In genomic region chr10:37241821-37242263, GRCm38 (mm10) we compare ENCODE assay signal across 17 mouse cellular contexts.
DNase-seq lines count a peak whose midpoint lies in the region; ATAC-seq and TF ChIP-seq lines count a peak whose summit lies in the region.
"Had no signal": no experiment of that assay in that cellular context is flagged by ENCODE, and none has a peak within 500 bp of the region (broad histone marks: within the 10 kb centered on the region; RNA-seq: fewer than 3 reads in every experiment).

No protein-coding gene starts in this region.

- no peak overlapping the region for H3K4me3 ChIP-seq in forebrain, embryonic 10.5 days
- no peak overlapping the region for H3K4me3 ChIP-seq in forebrain, embryonic 13.5 days
- no peak overlapping the region for H3K4me3 ChIP-seq in kidney, postnatal 0 days (replicated peaks; ENCODE audit: low read depth, low read length)
- H3K4me3 ChIP-seq in embryonic fibroblast, embryonic 13.5 days (ENCODE audit: insufficient read depth, low read length), result no peak overlapping the region
- no peak overlapping the region for H3K4me3 ChIP-seq in stomach, embryonic 16.5 days (replicated peaks; ENCODE audit: low read length)

- no peaks in the 10 kb centered on the region for H3K27me3 ChIP-seq in forebrain, embryonic 10.5 days (ENCODE audit: poor library complexity, severe bottlenecking)
- H3K27me3 ChIP-seq in forebrain, embryonic 13.5 days, result no peaks in the 10 kb centered on the region
- H3K27me3 ChIP-seq in kidney, postnatal 0 days (ENCODE audit: insufficient read depth, low read length), result no peaks in the 10 kb centered on the region
- no peaks in the 10 kb centered on the region for H3K27me3 ChIP-seq in stomach, embryonic 16.5 days (ENCODE audit: control insufficient read depth, insufficient read depth, low read length)

- ATAC-seq in forebrain, embryonic 13.5 days, result no peak
- ATAC-seq in kidney, postnatal 0 days (replicated peaks; ENCODE audit: low FRiP score, low read depth), result no peak
- 0 out of 2 replicates have a peak, but pooled peaks have one; percentile 28 for ATAC-seq in stomach, embryonic 16.5 days (ENCODE audit: insufficient read depth, low FRiP score)
- ATAC-seq: forebrain, embryonic 16.5 days had no signal

- TF ChIP-seq CTCF in kidney, postnatal 0 days (IDR thresholded peaks at IDR 0.05; ENCODE audit: low read depth), result no peak
- TF ChIP-seq CTCF in embryonic fibroblast, embryonic 13.5 days (IDR thresholded peaks at IDR 0.05; ENCODE audit: borderline replicate concordance, insufficient read depth, low read length), result no peak

- no peak for DNase-seq in forebrain, embryonic 10.5 days (ENCODE audit: extremely low spot score, low spot score)
- peak; percentile 44 for DNase-seq in kidney, postnatal 0 days (ENCODE audit: low spot score)
- DNase-seq in kidney, adult 8-10 months, result no peak
- DNase-seq in right cerebral cortex, postnatal 10 days (ENCODE audit: low spot score in 2 of 2), result no peak
- no peak for DNase-seq in testis, postnatal 10 days (ENCODE audit: low spot score)
- DNase-seq: adrenal gland, adult 2 months; cerebellum, adult 8-10 months; gastrocnemius, postnatal 14 days; kidney, postnatal 10 days; layer of hippocampus, adult 9-11 months; left cerebral cortex, postnatal 4 days; lung, adult 18-20 months; thymus, postnatal 36 days had no signal

- 0 out of 2 replicates have a peak, but pooled peaks cover 3% of the 10 kb centered on the region for H3K4me1 ChIP-seq in forebrain, embryonic 10.5 days
- H3K4me1 ChIP-seq in forebrain, embryonic 13.5 days, result no peaks in the 10 kb centered on the region
- H3K4me1 ChIP-seq in kidney, postnatal 0 days (replicated peaks; ENCODE audit: insufficient read depth, low read length), result no peaks in the 10 kb centered on the region
- H3K4me1 ChIP-seq in embryonic fibroblast, embryonic 13.5 days (ENCODE audit: control insufficient read depth, insufficient read depth, low read length), result peaks cover 9% of the 10 kb centered on the region
- peaks cover 14% of the 10 kb centered on the region for H3K4me1 ChIP-seq in stomach, embryonic 16.5 days (ENCODE audit: control insufficient read depth, insufficient read depth, low read length)

- H3K36me3 ChIP-seq in forebrain, embryonic 10.5 days (replicated peaks), result no peaks in the 10 kb centered on the region
- no peaks in the 10 kb centered on the region for H3K36me3 ChIP-seq in forebrain, embryonic 13.5 days (ENCODE audit: poor library complexity, severe bottlenecking)
- H3K36me3 ChIP-seq in kidney, postnatal 0 days (ENCODE audit: insufficient read depth, low read length), result no peaks in the 10 kb centered on the region
- H3K36me3 ChIP-seq in stomach, embryonic 16.5 days (ENCODE audit: control insufficient read depth, insufficient read depth, low read length), result no peaks in the 10 kb centered on the region

- peak overlapping the region; percentile 17; the same call in 1 of the 2 replicates for H3K27ac ChIP-seq in forebrain, embryonic 10.5 days
- no peak overlapping the region for H3K27ac ChIP-seq in forebrain, embryonic 13.5 days
- no peak overlapping the region for H3K27ac ChIP-seq in kidney, postnatal 0 days
- peak overlapping the region; percentile 95 for H3K27ac ChIP-seq in embryonic fibroblast, embryonic 13.5 days (ENCODE audit: insufficient read depth, low read length)
- peak overlapping the region; percentile 25; the same call in 1 of the 2 replicates for H3K27ac ChIP-seq in stomach, embryonic 16.5 days (ENCODE audit: low read length)

- 70% methylated on average over 4 of the region's 4 CpGs for WGBS in forebrain, embryonic 10.5 days
- 63% methylated on average over 4 of the region's 4 CpGs for WGBS in forebrain, embryonic 13.5 days
- 67% methylated on average over 4 of the region's 4 CpGs for WGBS in kidney, postnatal 0 days
- 36% methylated on average over 4 of the region's 4 CpGs for WGBS in stomach, embryonic 16.5 days

- TF ChIP-seq POLR2A in embryonic fibroblast, embryonic 13.5 days (IDR thresholded peaks at IDR 0.05; ENCODE audit: low read depth, low read length), result no peak

- no peak overlapping the region for H3K4me2 ChIP-seq in forebrain, embryonic 13.5 days
- H3K4me2 ChIP-seq in kidney, postnatal 0 days (ENCODE audit: low read length), result no peak overlapping the region
- H3K4me2 ChIP-seq in stomach, embryonic 16.5 days (ENCODE audit: low read depth, low read length), result no peak overlapping the region

- H3K9me3 ChIP-seq in forebrain, embryonic 10.5 days, result no peaks in the 10 kb centered on the region
- no peaks in the 10 kb centered on the region for H3K9me3 ChIP-seq in forebrain, embryonic 13.5 days (replicated peaks)
- H3K9me3 ChIP-seq in kidney, postnatal 0 days (replicated peaks; ENCODE audit: low read length), result no peaks in the 10 kb centered on the region
- no peaks in the 10 kb centered on the region for H3K9me3 ChIP-seq in stomach, embryonic 16.5 days (replicated peaks; ENCODE audit: control insufficient read depth, low read length)

- H3K9ac ChIP-seq in forebrain, embryonic 13.5 days, result no peak overlapping the region
- no peak overlapping the region for H3K9ac ChIP-seq in kidney, postnatal 0 days (ENCODE audit: low read depth, low read length)
- no peak overlapping the region for H3K9ac ChIP-seq in stomach, embryonic 16.5 days (ENCODE audit: low read length)

Comparison
In these comparisons a context has a peak if more than half of its experiments do, and no peak if none do; other contexts are left out.
1. H3K27ac ChIP-seq: peak in forebrain, embryonic 10.5 days (single experiment), embryonic fibroblast, embryonic 13.5 days (single experiment) and stomach, embryonic 16.5 days (single experiment); none in forebrain, embryonic 13.5 days (single experiment) and kidney, postnatal 0 days (single experiment).